Mouse (Mus musculus) embryo, embryonic 10 days (tissue): ENCODE data around the gene Daglb.

Source experiments
- DNase-seq: peaks from one replicate; pipeline ENCODE4 v3.0.0-alpha.2; 2015; ENCODE audit warnings: low spot score

Gene Daglb

GRCm38 (mm10) chr5:143518045-143518591 lies 53.7 kb downstream of the Daglb start:
- no peak for DNase-seq

GRCm38 (mm10) chr5:143520415-143520814 lies 56.0 kb downstream of the Daglb start:
- no peak for DNase-seq

GRCm38 (mm10) chr5:143522882-143523281 lies 58.5 kb downstream of the Daglb start:
- DNase-seq, result no peak

- no peak for DNase-seq
Measured at GRCm38 (mm10) chr5:143525454-143526225, 61.3 kb downstream of the Daglb start.

GRCm38 (mm10) chr5:143526698-143527331 lies 62.4 kb downstream of the Daglb start:
- peak; percentile 63 for DNase-seq

- DNase-seq, result peak; percentile 95
Measured at GRCm38 (mm10) chr5:143527486-143528307, 63.3 kb downstream of the Daglb start, which contains the start of gene Rac1. Gene Rac1, minus strand, starts transcription at chr5:143528036.

GRCm38 (mm10) chr5:143528308-143528683 lies 63.9 kb downstream of the Daglb start:
- DNase-seq, result no peak

- DNase-seq, result no peak
Measured at GRCm38 (mm10) chr5:143530715-143531114, 66.3 kb downstream of the Daglb start.

GRCm38 (mm10) chr5:143534922-143535321 lies 70.5 kb downstream of the Daglb start:
- no peak for DNase-seq

GRCm38 (mm10) chr5:143537022-143537421 lies 72.6 kb downstream of the Daglb start:
- DNase-seq, result no peak

- no peak for DNase-seq
Measured at GRCm38 (mm10) chr5:143539111-143539510, 74.7 kb downstream of the Daglb start.

GRCm38 (mm10) chr5:143547384-143547783 lies 83.0 kb downstream of the Daglb start:
- DNase-seq, result peak; percentile 87

GRCm38 (mm10) chr5:143547866-143548265 lies 83.5 kb downstream of the Daglb start:
- DNase-seq, result no peak

GRCm38 (mm10) chr5:143548401-143548846 lies 84.0 kb downstream of the Daglb start:
- DNase-seq, result peak; percentile 95

GRCm38 (mm10) chr5:143548922-143549321 lies 84.5 kb downstream of the Daglb start:
- DNase-seq, result peak; percentile 25

- no peak for DNase-seq
Measured at GRCm38 (mm10) chr5:143552911-143553310, 88.5 kb downstream of the Daglb start.

GRCm38 (mm10) chr5:143555233-143555632 lies 90.8 kb downstream of the Daglb start:
- DNase-seq, result no peak
